Mouse (Mus musculus): ENCODE data around the gene Cyp2a5. TPM values are rescaled to one million over a fixed set of nuclear protein-coding genes. Genes with fewer than 3 reads are reported as not detected.
"Not testable (repeated sequence)": the region's sequence is repeated elsewhere in the genome, so short reads cannot be mapped to it uniquely, and the experiment has no call there.

Cyp2a5 gene
- polyA plus RNA-seq (2014; fragmentation: Nextera tagmentation; extraction: Ambion mirVana) = not detected in 2 replicates

DNA sequence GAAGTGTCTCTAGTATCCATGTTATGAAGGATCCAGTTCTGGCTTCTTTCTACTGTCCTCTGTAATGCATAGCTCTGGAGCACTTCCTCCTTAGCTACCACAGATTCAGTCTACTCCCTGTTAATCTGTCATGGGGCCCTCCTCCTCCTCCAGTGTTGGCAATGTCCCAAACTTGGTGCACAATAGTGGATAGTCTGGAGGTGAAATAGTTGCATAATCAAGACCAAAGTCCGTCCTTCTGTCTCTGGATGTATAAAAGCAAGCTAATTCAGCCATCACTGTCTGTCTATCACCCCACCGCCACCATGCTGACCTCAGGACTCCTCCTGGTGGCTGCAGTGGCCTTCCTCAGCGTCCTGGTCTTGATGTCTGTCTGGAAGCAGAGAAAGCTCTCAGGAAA lies at the start of gene Cyp2a5:
Cyp2a5 (plus strand) TSS at position 247 of the 400 bp plus-strand sequence.
- DNase-seq; H3K4me1 ChIP-seq (ENCODE audit: insufficient read depth); H3K9ac ChIP-seq; H3K4me3 ChIP-seq (ENCODE audit: low read depth, low read length); H3K36me3 ChIP-seq (ENCODE audit: insufficient read depth); H3K27ac ChIP-seq (ENCODE audit: low read depth); H3K27me3 ChIP-seq (ENCODE audit: insufficient read depth, low read length); H3K9me3 ChIP-seq (ENCODE audit: low read depth, low read length); H3K4me2 ChIP-seq; ATAC-seq (ENCODE audit: insufficient read depth): not testable (repeated sequence)
- 76% methylated on average over 3 of the region's 3 CpGs for WGBS

DNA sequence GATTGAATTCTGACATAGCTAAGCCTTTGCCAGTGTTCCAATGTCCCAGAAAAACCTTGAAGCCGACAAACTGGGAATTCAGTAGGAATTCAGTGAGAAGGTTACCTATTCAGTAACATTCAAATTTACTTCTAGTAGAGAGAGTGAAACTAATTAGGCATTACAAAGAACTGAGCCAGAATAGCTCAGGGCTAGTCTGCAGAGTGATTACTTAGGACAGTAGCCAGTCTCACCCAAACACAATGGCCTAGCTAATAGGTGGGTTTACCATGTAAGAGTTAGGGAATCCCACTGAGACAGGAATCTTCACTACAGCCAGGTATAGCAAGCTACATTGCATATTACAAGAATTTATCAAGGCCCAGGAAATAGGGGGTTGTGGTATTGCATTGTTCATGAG lies 49.1 kb upstream of the Cyp2a5 start:
- H3K9me3 ChIP-seq (ENCODE audit: low read depth, low read length); H3K9ac ChIP-seq; ATAC-seq (ENCODE audit: insufficient read depth); H3K27me3 ChIP-seq (ENCODE audit: insufficient read depth, low read length); H3K4me2 ChIP-seq; H3K4me3 ChIP-seq (ENCODE audit: low read depth, low read length); H3K4me1 ChIP-seq (ENCODE audit: insufficient read depth); DNase-seq; H3K36me3 ChIP-seq (ENCODE audit: insufficient read depth); H3K27ac ChIP-seq (ENCODE audit: low read depth): not testable (repeated sequence)
- 78% methylated on average over 1 of the region's 1 CpGs for WGBS

DNA sequence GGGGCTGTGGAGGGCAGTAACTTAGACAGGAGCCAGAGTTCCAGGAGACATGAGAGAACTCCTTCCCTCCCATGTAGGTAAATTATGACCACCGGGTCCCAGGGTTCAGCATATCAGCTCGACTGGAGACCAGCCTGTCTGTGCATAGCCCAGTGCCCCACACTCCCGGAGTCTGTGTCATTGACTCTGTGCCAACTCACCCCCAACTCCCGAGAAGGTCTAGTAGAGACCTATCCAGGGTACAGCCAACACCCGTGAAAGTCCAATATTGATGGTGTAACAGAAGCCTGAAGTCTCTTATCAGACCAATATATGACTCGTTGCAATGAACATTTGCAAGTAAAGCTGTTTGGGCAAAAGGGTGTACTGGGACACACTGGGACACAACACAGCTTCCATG lies 45.1 kb upstream of the Cyp2a5 start:
- DNase-seq (no peak), ATAC-seq (ENCODE audit: insufficient read depth) (no peak)
- no peak overlapping the region for H3K4me2 ChIP-seq
- H3K27me3 ChIP-seq (ENCODE audit: insufficient read depth, low read length) = no peaks in the 10 kb centered on the region
- H3K4me3 ChIP-seq (ENCODE audit: low read depth, low read length) = no peak overlapping the region
- TF ChIP-seq CTCF (IDR thresholded peaks at IDR 0.05; ENCODE audit: low read depth) = no peak
- H3K9ac ChIP-seq = no peak overlapping the region
- H3K36me3 ChIP-seq (ENCODE audit: insufficient read depth) = no peaks in the 10 kb centered on the region
- WGBS = 58% methylated on average over 6 of the region's 6 CpGs
- H3K4me1 ChIP-seq (ENCODE audit: insufficient read depth) = no peaks in the 10 kb centered on the region
- H3K9me3 ChIP-seq (ENCODE audit: low read depth, low read length) = no peaks in the 10 kb centered on the region
- no peak overlapping the region for H3K27ac ChIP-seq (ENCODE audit: low read depth)

DNA sequence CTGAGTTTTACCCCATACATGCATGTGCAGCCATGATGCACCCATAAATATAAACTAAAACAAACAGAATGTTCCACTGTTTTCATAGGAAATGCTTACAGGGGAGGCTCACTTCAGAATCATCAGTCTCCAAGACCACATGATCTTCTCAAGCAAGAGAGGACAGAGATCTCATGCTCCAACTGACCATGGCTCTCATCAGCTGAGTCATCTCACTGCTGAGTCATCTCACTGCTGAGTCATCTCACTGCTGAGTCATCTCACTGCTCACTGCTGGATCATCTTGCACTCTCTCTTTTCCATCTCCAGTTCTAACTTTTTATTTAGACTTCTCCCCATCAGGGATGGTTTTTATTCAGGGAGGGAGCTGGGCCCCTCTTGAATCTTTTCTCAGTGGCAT lies 35.0 kb upstream of the Cyp2a5 start:
- H3K36me3 ChIP-seq (ENCODE audit: insufficient read depth) = no peaks in the 10 kb centered on the region
- no peak overlapping the region for H3K4me2 ChIP-seq
- H3K4me1 ChIP-seq (ENCODE audit: insufficient read depth) = no peaks in the 10 kb centered on the region
- no peak for TF ChIP-seq CTCF (IDR thresholded peaks at IDR 0.05; ENCODE audit: low read depth)
- no peak overlapping the region for H3K27ac ChIP-seq (ENCODE audit: low read depth)
- ATAC-seq (ENCODE audit: insufficient read depth) = no peak
- H3K9me3 ChIP-seq (ENCODE audit: low read depth, low read length) = no peaks in the 10 kb centered on the region
- H3K27me3 ChIP-seq (ENCODE audit: insufficient read depth, low read length) = no peaks in the 10 kb centered on the region
- no peak overlapping the region for H3K4me3 ChIP-seq (ENCODE audit: low read depth, low read length)
- no peak for DNase-seq
- H3K9ac ChIP-seq = no peak overlapping the region

DNA sequence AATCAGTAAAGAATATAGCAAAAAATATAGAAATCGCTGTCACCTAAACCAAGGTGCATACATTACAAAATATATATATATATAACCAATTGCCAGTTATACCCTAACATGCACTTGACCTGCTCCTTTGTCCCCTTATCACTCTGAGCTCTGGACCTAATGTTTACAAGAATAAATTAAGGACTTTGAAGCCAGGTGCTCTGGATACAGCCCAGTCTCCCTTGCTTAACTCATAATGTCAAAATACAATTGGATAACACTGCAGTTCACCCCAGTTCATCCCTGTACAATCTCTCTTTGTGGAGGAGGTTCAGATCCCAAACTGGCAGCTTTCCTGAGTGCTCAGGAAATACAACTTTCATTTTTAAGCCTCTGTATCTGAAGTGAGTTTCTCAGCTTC lies 34.1 kb upstream of the Cyp2a5 start:
- Histone ChIP-seq H3K9ac (no peak overlapping the region), H3K4me1 (ENCODE audit: insufficient read depth) (no peaks in the 10 kb centered on the region), H3K9me3 (ENCODE audit: low read depth, low read length) (no peaks in the 10 kb centered on the region), H3K4me2 (no peak overlapping the region), H3K36me3 (ENCODE audit: insufficient read depth) (no peaks in the 10 kb centered on the region), H3K27ac (ENCODE audit: low read depth) (no peak overlapping the region), H3K4me3 (ENCODE audit: low read depth, low read length) (no peak overlapping the region), H3K27me3 (ENCODE audit: insufficient read depth, low read length) (no peaks in the 10 kb centered on the region)
- 86% methylated on average over 1 of the region's 1 CpGs for WGBS
- ATAC-seq (ENCODE audit: insufficient read depth) (no peak), DNase-seq (no peak)
- no peak for TF ChIP-seq CTCF (IDR thresholded peaks at IDR 0.05; ENCODE audit: low read depth)

DNA sequence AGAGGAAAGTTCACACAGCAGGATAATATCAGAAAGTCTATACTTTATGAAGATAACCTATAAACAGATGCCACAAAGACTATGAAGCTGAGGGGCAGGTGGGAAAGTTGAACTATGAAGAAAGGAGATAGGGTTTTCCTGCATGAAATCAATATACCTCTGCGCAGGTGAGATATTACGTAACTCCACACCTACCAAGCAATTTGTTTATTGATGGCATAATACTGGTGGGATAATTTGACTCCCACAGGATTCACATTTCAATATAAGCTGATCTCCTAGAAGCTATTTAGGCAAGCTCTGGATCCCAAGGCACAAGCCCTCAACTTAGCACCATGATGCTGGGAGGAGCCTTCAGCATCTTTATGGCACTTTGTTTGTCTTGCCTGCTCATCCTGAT lies 26.5 kb upstream of the Cyp2a5 start, which contains the start of gene Cyp2g1:
Cyp2g1 (plus strand) TSS at position 301 of the 400 bp plus-strand sequence.
- DNase-seq = no peak
- H3K27ac ChIP-seq (ENCODE audit: low read depth) = no peak within 1 kb of the TSS
- H3K9ac ChIP-seq = no peak within 1 kb of the TSS
- no peaks in the 10 kb centered on the region for H3K4me1 ChIP-seq (ENCODE audit: insufficient read depth)
- H3K27me3 ChIP-seq (ENCODE audit: insufficient read depth, low read length) = no peaks in the 10 kb centered on the region
- WGBS = 89% methylated on average over 2 of the region's 2 CpGs
- H3K36me3 ChIP-seq (ENCODE audit: insufficient read depth) = no peaks in the 10 kb centered on the region
- TF ChIP-seq CTCF (IDR thresholded peaks at IDR 0.05; ENCODE audit: low read depth) = no peak
- no peak within 1 kb of the TSS for H3K4me2 ChIP-seq
- no peaks in the 10 kb centered on the region for H3K9me3 ChIP-seq (ENCODE audit: low read depth, low read length)
- H3K4me3 ChIP-seq (ENCODE audit: low read depth, low read length) = no peak within 1 kb of the TSS
- no peak for ATAC-seq (ENCODE audit: insufficient read depth)

DNA sequence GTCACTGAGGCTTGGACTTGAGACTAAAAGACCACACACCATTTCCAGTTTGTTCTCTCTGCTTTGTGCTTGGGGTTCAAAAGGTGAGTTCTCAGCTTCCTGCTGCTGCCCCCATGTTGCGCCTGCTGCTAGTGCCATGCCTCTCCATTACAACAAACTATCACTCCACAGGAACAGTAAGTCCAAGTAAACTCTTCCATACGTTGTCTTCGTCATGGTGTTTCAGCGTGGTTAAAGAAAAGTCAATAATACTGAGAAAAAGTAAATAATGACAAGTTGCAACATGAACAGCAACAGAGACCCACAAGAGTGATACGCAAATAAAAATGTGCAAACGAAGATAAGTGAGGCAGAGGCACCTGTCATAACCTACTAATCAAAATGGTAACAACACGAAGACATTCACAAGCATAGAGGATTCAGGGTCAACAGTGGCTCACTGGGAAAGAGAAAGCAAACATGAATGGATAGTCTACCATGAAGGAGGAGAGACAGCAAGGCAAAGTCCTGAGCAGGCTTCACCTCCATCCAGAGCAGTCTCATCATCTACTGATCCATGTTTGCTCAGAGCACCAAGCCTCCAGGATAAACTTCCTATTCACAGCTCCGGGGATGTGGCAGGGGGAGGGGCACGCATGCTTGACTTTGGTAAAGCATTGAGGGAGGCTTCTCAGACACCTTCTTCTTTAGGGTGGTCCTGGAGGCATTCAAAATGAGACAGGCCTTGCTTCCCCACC lies 3.4 kb upstream of the Cyp2a5 start:
- H3K4me3 ChIP-seq (ENCODE audit: low read depth, low read length); H3K4me1 ChIP-seq (ENCODE audit: insufficient read depth); H3K9me3 ChIP-seq (ENCODE audit: low read depth, low read length); H3K9ac ChIP-seq; H3K4me2 ChIP-seq; H3K27me3 ChIP-seq (ENCODE audit: insufficient read depth, low read length); DNase-seq; H3K27ac ChIP-seq (ENCODE audit: low read depth); ATAC-seq (ENCODE audit: insufficient read depth); H3K36me3 ChIP-seq (ENCODE audit: insufficient read depth): not testable (repeated sequence)
- 64% methylated on average over 9 of the region's 9 CpGs for WGBS

DNA sequence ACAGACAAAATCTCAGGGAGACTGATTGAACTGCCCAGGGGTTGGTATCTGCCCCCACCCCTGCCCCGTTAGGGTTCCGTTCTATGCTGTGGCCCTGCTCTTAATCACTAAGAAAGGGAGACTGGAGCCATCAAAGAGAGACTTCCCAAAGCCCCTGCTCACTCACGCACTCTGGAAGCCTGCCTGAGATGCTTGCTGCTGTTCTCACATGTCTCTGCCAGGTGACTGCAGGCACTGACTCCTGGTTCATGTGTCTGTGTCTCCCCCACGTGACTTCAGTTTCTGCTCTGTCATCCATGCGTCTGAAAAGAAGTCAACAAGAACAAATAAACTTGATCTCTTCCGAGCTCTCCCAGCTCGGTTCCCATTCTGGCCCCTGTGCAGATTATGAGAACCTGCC lies 2.4 kb upstream of the Cyp2a5 start:
- not testable (repeated sequence) for H3K9me3 ChIP-seq (ENCODE audit: low read depth, low read length); H3K4me3 ChIP-seq (ENCODE audit: low read depth, low read length); H3K9ac ChIP-seq; ATAC-seq (ENCODE audit: insufficient read depth); H3K4me1 ChIP-seq (ENCODE audit: insufficient read depth); H3K27ac ChIP-seq (ENCODE audit: low read depth); H3K36me3 ChIP-seq (ENCODE audit: insufficient read depth); DNase-seq; H3K4me2 ChIP-seq; H3K27me3 ChIP-seq (ENCODE audit: insufficient read depth, low read length)
- WGBS = 35% methylated on average over 6 of the region's 7 CpGs

DNA sequence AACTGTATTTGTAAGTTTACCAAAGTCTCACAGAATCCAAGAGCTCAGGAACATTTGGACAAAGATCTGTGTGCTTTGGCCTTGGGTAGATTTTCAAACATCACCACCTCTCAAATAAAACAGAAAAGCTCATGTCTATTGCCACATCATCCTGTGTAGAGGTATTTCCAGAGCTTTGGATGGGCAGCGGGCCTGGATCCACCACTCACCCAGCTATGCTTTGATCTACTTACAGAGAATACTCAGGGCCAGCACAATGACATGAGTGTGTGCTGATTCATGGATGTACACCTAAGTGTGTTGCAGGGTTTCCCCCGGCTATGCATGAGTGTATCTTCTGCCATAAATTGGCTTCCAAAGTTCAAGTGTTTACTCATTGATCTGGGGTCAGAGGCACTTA lies 8.3 kb downstream of the Cyp2a5 start:
- 54% methylated on average over 2 of the region's 2 CpGs for WGBS
- not testable (repeated sequence) for H3K4me1 ChIP-seq (ENCODE audit: insufficient read depth); H3K4me3 ChIP-seq (ENCODE audit: low read depth, low read length); H3K36me3 ChIP-seq (ENCODE audit: insufficient read depth); H3K27ac ChIP-seq (ENCODE audit: low read depth); DNase-seq; H3K27me3 ChIP-seq (ENCODE audit: insufficient read depth, low read length); ATAC-seq (ENCODE audit: insufficient read depth); H3K4me2 ChIP-seq; H3K9ac ChIP-seq; H3K9me3 ChIP-seq (ENCODE audit: low read depth, low read length)

DNA sequence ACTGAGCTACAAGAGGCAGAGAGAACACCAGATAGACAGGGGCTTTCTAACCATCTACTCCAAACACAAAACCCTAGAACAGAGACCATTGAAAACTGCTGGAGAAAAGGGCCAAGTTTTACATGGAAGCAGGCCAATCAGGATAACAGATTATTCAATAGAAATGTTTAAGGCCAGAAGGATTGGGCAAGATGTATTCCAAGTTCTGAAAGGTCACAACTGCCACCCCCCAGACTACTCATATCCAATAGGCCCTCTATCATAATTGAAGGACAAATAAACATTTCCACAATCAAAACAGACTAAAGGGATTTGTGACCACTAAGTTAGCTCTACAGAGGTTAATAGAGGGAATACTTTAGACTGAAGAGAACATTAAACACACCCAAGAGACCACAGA lies 15.0 kb downstream of the Cyp2a5 start:
- not testable (repeated sequence) for H3K27me3 ChIP-seq (ENCODE audit: insufficient read depth, low read length); H3K4me3 ChIP-seq (ENCODE audit: low read depth, low read length); H3K36me3 ChIP-seq (ENCODE audit: insufficient read depth); ATAC-seq (ENCODE audit: insufficient read depth); H3K4me2 ChIP-seq; H3K4me1 ChIP-seq (ENCODE audit: insufficient read depth); DNase-seq; H3K9ac ChIP-seq; H3K9me3 ChIP-seq (ENCODE audit: low read depth, low read length); H3K27ac ChIP-seq (ENCODE audit: low read depth)

DNA sequence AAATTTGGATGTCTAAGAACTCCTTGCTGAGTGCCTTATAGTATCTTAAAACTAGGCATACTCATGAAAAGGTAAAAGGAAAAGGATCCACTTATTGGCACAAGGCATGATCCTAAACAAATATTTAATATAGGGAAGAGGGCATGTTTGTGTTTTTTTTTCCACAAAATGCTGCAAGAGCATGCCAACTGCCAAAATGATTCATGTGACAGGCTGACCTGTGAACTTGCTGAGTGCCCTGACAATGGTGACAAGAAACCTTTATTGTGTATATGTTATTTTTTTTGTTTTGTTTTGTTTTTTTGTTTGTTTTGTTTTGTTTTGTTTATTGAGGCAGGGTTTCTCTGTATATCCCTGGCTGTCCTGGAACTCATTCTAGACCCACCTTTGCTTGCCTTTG lies 43.5 kb downstream of the Cyp2a5 start:
- not testable (repeated sequence) for H3K4me2 ChIP-seq; ATAC-seq (ENCODE audit: insufficient read depth); H3K9ac ChIP-seq; H3K9me3 ChIP-seq (ENCODE audit: low read depth, low read length); H3K4me1 ChIP-seq (ENCODE audit: insufficient read depth); H3K27ac ChIP-seq (ENCODE audit: low read depth); H3K36me3 ChIP-seq (ENCODE audit: insufficient read depth); DNase-seq; H3K27me3 ChIP-seq (ENCODE audit: insufficient read depth, low read length); H3K4me3 ChIP-seq (ENCODE audit: low read depth, low read length)

All from lung, embryonic 14.5 days (tissue).